16 mouse cellular contexts compared by ENCODE assay signal in genomic region chr16:56071317-56072232, GRCm38 (mm10). TPM values are rescaled to one million over a fixed set of nuclear protein-coding genes. Genes with fewer than 3 reads are reported as not detected.
DNase-seq lines count a peak whose midpoint lies in the region; ATAC-seq and TF ChIP-seq lines count a peak whose summit lies in the region.
"Had no signal": no experiment of that assay in that cellular context is flagged by ENCODE, and none has a peak within 500 bp of the region (broad histone marks: within the 10 kb centered on the region; RNA-seq: fewer than 3 reads in every experiment).

No protein-coding gene starts in this region.

- H3K9ac ChIP-seq in heart, embryonic 13.5 days: 0 out of 2 replicates have a peak overlapping the region, but pooled peaks have one; percentile 24
- no peak overlapping the region for H3K9ac ChIP-seq in ES-E14 (ENCODE audit: insufficient read depth, low read depth, low read length, poor library complexity, severe bottlenecking)
- no peak overlapping the region for H3K9ac ChIP-seq in hindbrain, embryonic 11.5 days (ENCODE audit: low read depth, low read length)
- H3K9ac ChIP-seq: hindbrain, embryonic 12.5 days; midbrain, embryonic 12.5 days; neural tube, embryonic 12.5 days had no signal

- in situ Hi-C loops in ES-E14 (cut with MboI; ENCODE audit: low sequenced_read_pairs in 2 of 2, unreplicated experiment in 2 of 2): no loop called here

- ATAC-seq in heart, embryonic 13.5 days (ENCODE audit: extremely low read depth, insufficient number of reproducible peaks, low FRiP score, low TSS enrichment): peak; percentile 81
- ATAC-seq in erythroblast, adult 5-6 weeks (replicated peaks; ENCODE audit: low FRiP score, poor library complexity, severe bottlenecking): peak; percentile 81
- peak; percentile 79 for ATAC-seq in megakaryocyte progenitor cell, adult 5-6 weeks (replicated peaks; ENCODE audit: poor library complexity)
- ATAC-seq in hindbrain, embryonic 11.5 days (ENCODE audit: low FRiP score): no peak

- H3K9me3 ChIP-seq in heart, embryonic 13.5 days: no peaks in the 10 kb centered on the region
- H3K9me3 ChIP-seq in ES-E14 (ENCODE audit: control insufficient read depth, insufficient read depth, low read depth, low read length): no peaks in the 10 kb centered on the region
- no peaks in the 10 kb centered on the region for H3K9me3 ChIP-seq in hindbrain, embryonic 11.5 days (ENCODE audit: control insufficient read depth, low read length)
- H3K9me3 ChIP-seq in embryonic facial prominence, embryonic 10.5 days: no peaks in the 10 kb centered on the region
- H3K9me3 ChIP-seq: hindbrain, embryonic 12.5 days; midbrain, embryonic 12.5 days; neural tube, embryonic 12.5 days had no signal

- peak overlapping the region; percentile 58 for H3K27ac ChIP-seq in heart, embryonic 13.5 days (replicated peaks)
- no peak overlapping the region for H3K27ac ChIP-seq in ES-E14 (ENCODE audit: insufficient read depth, low read depth, low read length, poor library complexity, severe bottlenecking)
- no peak overlapping the region for H3K27ac ChIP-seq in hindbrain, embryonic 11.5 days (ENCODE audit: low read depth, low read length)
- H3K27ac ChIP-seq in embryonic facial prominence, embryonic 10.5 days (replicated peaks): no peak overlapping the region
- no peak overlapping the region for H3K27ac ChIP-seq in gastrocnemius, adult 2 months
- H3K27ac ChIP-seq: hindbrain, embryonic 12.5 days; midbrain, embryonic 12.5 days; neural tube, embryonic 12.5 days had no signal

- TF ChIP-seq CTCF in gastrocnemius, adult 2 months (IDR thresholded peaks at IDR 0.05): no peak

- peaks cover 11% of the 10 kb centered on the region for H3K4me1 ChIP-seq in heart, embryonic 13.5 days
- H3K4me1 ChIP-seq in ES-E14 (ENCODE audit: control insufficient read depth in 2 of 2, insufficient read depth in 2 of 2, low read length in 2 of 2, poor library complexity in 1 of 2): peaks cover 0 to 14% of the 10 kb centered on the region in 2 experiments; a peak in 3 of 4 replicates
- H3K4me1 ChIP-seq in hindbrain, embryonic 11.5 days (replicated peaks; ENCODE audit: control insufficient read depth, insufficient read depth, low read length): no peaks in the 10 kb centered on the region
- H3K4me1 ChIP-seq in embryonic facial prominence, embryonic 10.5 days: peaks cover 10% of the 10 kb centered on the region

- DNase-seq in heart, adult 9 months (ENCODE audit: low spot score in 2 of 2): no peak
- peak; percentile 42 for DNase-seq in ES-E14 (ENCODE audit: low read depth, low spot score)
- no peak for DNase-seq in hindbrain, embryonic 11.5 days (ENCODE audit: low spot score)
- DNase-seq in embryonic facial prominence, embryonic 10.5 days (ENCODE audit: low spot score): no peak
- DNase-seq in gastrocnemius, adult 2 months: no peak
- DNase-seq: cerebellum, postnatal 36 days; gastrocnemius, postnatal 14 days; kidney, postnatal 10 days; lung, adult 2 months; right cerebral cortex, adult 18-20 months had no signal

- 0 out of 2 replicates have a peak, but pooled peaks cover 10% of the 10 kb centered on the region for H3K27me3 ChIP-seq in heart, embryonic 13.5 days (replicated peaks)
- no peaks in the 10 kb centered on the region for H3K27me3 ChIP-seq in hindbrain, embryonic 11.5 days (ENCODE audit: control insufficient read depth, insufficient read depth, low read length)
- no peaks in the 10 kb centered on the region for H3K27me3 ChIP-seq in embryonic facial prominence, embryonic 10.5 days (replicated peaks; ENCODE audit: low read depth, poor library complexity, severe bottlenecking)
- H3K27me3 ChIP-seq: hindbrain, embryonic 12.5 days; midbrain, embryonic 12.5 days; neural tube, embryonic 12.5 days had no signal

- WGBS in heart, embryonic 13.5 days: 34% methylated on average over 5 of the region's 5 CpGs
- 43% methylated on average over 5 of the region's 5 CpGs for WGBS in hindbrain, embryonic 11.5 days
- WGBS in embryonic facial prominence, embryonic 10.5 days: 45% methylated on average over 5 of the region's 5 CpGs

- intact Hi-C loops in gastrocnemius, adult 2 months (cut with DNase I): no loop called here

- no peak overlapping the region for H3K4me3 ChIP-seq in heart, embryonic 13.5 days
- no peak overlapping the region for H3K4me3 ChIP-seq in ES-E14 (ENCODE audit: insufficient read depth in 1 of 2, low read depth in 1 of 2, low read length in 2 of 2, poor library complexity in 1 of 2, severe bottlenecking in 1 of 2)
- no peak overlapping the region for H3K4me3 ChIP-seq in hindbrain, embryonic 11.5 days (ENCODE audit: low read depth, low read length)
- no peak overlapping the region for H3K4me3 ChIP-seq in embryonic facial prominence, embryonic 10.5 days
- no peak overlapping the region for H3K4me3 ChIP-seq in gastrocnemius, adult 2 months
- H3K4me3 ChIP-seq: hindbrain, embryonic 12.5 days; midbrain, embryonic 12.5 days; neural tube, embryonic 12.5 days had no signal

- H3K4me2 ChIP-seq in heart, embryonic 13.5 days: peak overlapping the region; percentile 38
- no peak overlapping the region for H3K4me2 ChIP-seq in hindbrain, embryonic 11.5 days (replicated peaks; ENCODE audit: low read depth, low read length)
- H3K4me2 ChIP-seq: hindbrain, embryonic 12.5 days; midbrain, embryonic 12.5 days; neural tube, embryonic 12.5 days had no signal

- no peaks in the 10 kb centered on the region for H3K36me3 ChIP-seq in heart, embryonic 13.5 days
- H3K36me3 ChIP-seq in ES-E14 (ENCODE audit: control insufficient read depth, insufficient read depth, low read length, poor library complexity, severe bottlenecking): no peaks in the 10 kb centered on the region
- no peaks in the 10 kb centered on the region for H3K36me3 ChIP-seq in hindbrain, embryonic 11.5 days (ENCODE audit: control insufficient read depth, insufficient read depth, low read length)
- no peaks in the 10 kb centered on the region for H3K36me3 ChIP-seq in embryonic facial prominence, embryonic 10.5 days (replicated peaks)
- H3K36me3 ChIP-seq: hindbrain, embryonic 12.5 days; midbrain, embryonic 12.5 days; neural tube, embryonic 12.5 days had no signal

TF ChIP-seq in ES-E14, 5 proteins besides CTCF, POLR2A, EP300 and RAD21:
- TF ChIP-seq ZNF384 (IDR thresholded peaks at IDR 0.05; ENCODE audit: low read depth, low read length) (no peak), ZC3H11A (IDR thresholded peaks at IDR 0.05; ENCODE audit: borderline replicate concordance, low read depth, low read length) (no peak), MAFK (IDR thresholded peaks at IDR 0.05; ENCODE audit: insufficient read depth, low read depth, low read length) (no peak), HCFC1 (IDR thresholded peaks at IDR 0.05; ENCODE audit: borderline replicate concordance, insufficient read depth, low read length) (no peak), CHD2 (IDR thresholded peaks at IDR 0.05; ENCODE audit: low read depth, low read length) (no peak)

RNA-seq across cellular contexts. Expression of gene Senp7, which starts 23.4 kb away (rescaled TPM):
- 18.9 and 19.0 TPM in 2 replicates for polyA plus RNA-seq in heart, embryonic 13.5 days (2015; fragmentation: Nextera tagmentation; extraction: Ambion mirVana)
- total RNA-seq in ES-E14 (2012; rRNA removed): 3.4 and 6.2 TPM in 2 replicates
- 93.6 and 141 TPM in 2 replicates for total RNA-seq in erythroblast, adult 5-6 weeks (2015; ENCODE audit: low replicate concordance)
- 90.5 and 92.9 TPM in 2 replicates for total RNA-seq in erythroblast, adult 5-6 weeks (2017; ENCODE audit: low replicate concordance)
- total RNA-seq in megakaryocyte progenitor cell, adult 5-6 weeks (2015): 21.0 and 32.8 TPM in 2 replicates
- total RNA-seq in megakaryocyte progenitor cell, adult 5-6 weeks (2017): 15.0 and 25.4 TPM in 2 replicates
- polyA plus RNA-seq in hindbrain, embryonic 11.5 days (2014; fragmentation: Nextera tagmentation; extraction: Ambion mirVana): 41.3 and 61.2 TPM in 2 replicates
- 30.9 and 35.3 TPM in 2 replicates for polyA plus RNA-seq in embryonic facial prominence, embryonic 10.5 days (2016; fragmentation: Nextera tagmentation; extraction: Ambion mirVana)
- 10 to 100 TPM; 10.9 to 14.6 TPM for total RNA-seq in gastrocnemius, adult 2 months (2021)

RNA-seq across cellular contexts. Expression of gene Trmt10c, which starts 34.0 kb away (rescaled TPM):
- 18.2 and 18.8 TPM in 2 replicates for polyA plus RNA-seq in heart, embryonic 13.5 days (2015; fragmentation: Nextera tagmentation; extraction: Ambion mirVana)
- total RNA-seq in ES-E14 (2012; rRNA removed): 15.9 and 21.6 TPM in 2 replicates
- 1.7 and 6.5 TPM in 2 replicates for total RNA-seq in erythroblast, adult 5-6 weeks (2015; ENCODE audit: low replicate concordance)
- 3.9 and 4.7 TPM in 2 replicates for total RNA-seq in erythroblast, adult 5-6 weeks (2017; ENCODE audit: low replicate concordance)
- 35.8 and 37.3 TPM in 2 replicates for total RNA-seq in megakaryocyte progenitor cell, adult 5-6 weeks (2015)
- 36.1 and 44.1 TPM in 2 replicates for total RNA-seq in megakaryocyte progenitor cell, adult 5-6 weeks (2017)
- 29.4 and 30.3 TPM in 2 replicates for polyA plus RNA-seq in hindbrain, embryonic 11.5 days (2014; fragmentation: Nextera tagmentation; extraction: Ambion mirVana)
- polyA plus RNA-seq in embryonic facial prominence, embryonic 10.5 days (2016; fragmentation: Nextera tagmentation; extraction: Ambion mirVana): 33.6 TPM in 2 replicates
- total RNA-seq in gastrocnemius, adult 2 months (2021): 10 to 100 TPM in 1 of 2 experiments, 1 to 10 TPM in 1; 8.4 to 10.2 TPM

RNA-seq across cellular contexts. Expression of gene Pcnp, which starts 42.0 kb away (rescaled TPM):
- polyA plus RNA-seq in heart, embryonic 13.5 days (2015; fragmentation: Nextera tagmentation; extraction: Ambion mirVana): 144 and 158 TPM in 2 replicates
- total RNA-seq in ES-E14 (2012; rRNA removed): 52.6 and 58.7 TPM in 2 replicates
- 14.0 and 55.6 TPM in 2 replicates for total RNA-seq in erythroblast, adult 5-6 weeks (2015; ENCODE audit: low replicate concordance)
- 42.2 and 47.1 TPM in 2 replicates for total RNA-seq in erythroblast, adult 5-6 weeks (2017; ENCODE audit: low replicate concordance)
- 99.7 and 101 TPM in 2 replicates for total RNA-seq in megakaryocyte progenitor cell, adult 5-6 weeks (2015)
- 129 and 133 TPM in 2 replicates for total RNA-seq in megakaryocyte progenitor cell, adult 5-6 weeks (2017)
- 325 and 347 TPM in 2 replicates for polyA plus RNA-seq in hindbrain, embryonic 11.5 days (2014; fragmentation: Nextera tagmentation; extraction: Ambion mirVana)
- polyA plus RNA-seq in embryonic facial prominence, embryonic 10.5 days (2016; fragmentation: Nextera tagmentation; extraction: Ambion mirVana): 307 and 319 TPM in 2 replicates
- 10 to 100 TPM; 55.9 to 62.6 TPM for total RNA-seq in gastrocnemius, adult 2 months (2021)
